Mouse (Mus musculus): ENCODE measurements at regions not wholly inside any gene's neighbourhood (a gene's known extent, or its start where the extent isn't known, plus 50 kb on each side); places are given as distances from the start of the nearest gene placed in this dataset.
A peak's percentile ranks its signal among the peaks of the same experiment; 100 is the strongest.

GRCm38 (mm10) chr10:21525555-21525954 lies 67.4 kb upstream of the 1700020N01Rik start:
- WGBS = 57% methylated on average over 2 of the region's 2 CpGs
- no peak overlapping the region for H3K27ac ChIP-seq
- no peak overlapping the region for H3K9ac ChIP-seq
- H3K4me3 ChIP-seq = no peak overlapping the region
- no peak overlapping the region for H3K4me2 ChIP-seq
- H3K4me1 ChIP-seq = no peaks in the 10 kb centered on the region
- H3K27me3 ChIP-seq = no peaks in the 10 kb centered on the region
- no peak for ATAC-seq (ENCODE audit: insufficient number of reproducible peaks, low FRiP score, low TSS enrichment, low read depth)
- no peaks in the 10 kb centered on the region for H3K36me3 ChIP-seq
- no peaks in the 10 kb centered on the region for H3K9me3 ChIP-seq

DNA sequence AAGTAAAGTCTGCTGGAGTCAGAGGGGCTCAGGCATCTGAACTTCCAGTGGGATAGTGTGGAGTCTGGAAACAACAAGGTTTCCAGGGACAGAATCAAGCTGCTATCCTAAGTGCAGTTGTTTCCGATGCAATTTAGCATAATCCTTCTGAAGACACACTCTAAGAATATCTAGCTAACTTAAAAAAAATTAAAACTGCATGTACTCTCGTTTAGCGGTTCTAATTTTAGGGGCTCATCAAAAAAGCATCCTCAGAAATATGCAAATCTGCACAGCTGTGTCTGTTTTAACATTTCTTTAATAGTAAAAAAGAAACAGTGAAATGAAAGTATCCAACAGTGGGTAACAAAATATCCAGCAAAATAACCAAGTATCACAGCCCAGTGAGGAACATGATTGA lies 64.5 kb upstream of the 1700020N01Rik start:
- no peak overlapping the region for H3K4me3 ChIP-seq
- H3K4me2 ChIP-seq = no peak overlapping the region
- 85% methylated on average over 3 of the region's 3 CpGs for WGBS
- H3K27me3 ChIP-seq = no peaks in the 10 kb centered on the region
- ATAC-seq (ENCODE audit: insufficient number of reproducible peaks, low FRiP score, low TSS enrichment, low read depth) = no peak
- H3K9ac ChIP-seq = no peak overlapping the region
- no peak overlapping the region for H3K27ac ChIP-seq
- no peaks in the 10 kb centered on the region for H3K9me3 ChIP-seq
- H3K4me1 ChIP-seq = no peaks in the 10 kb centered on the region
- H3K36me3 ChIP-seq = no peaks in the 10 kb centered on the region

DNA sequence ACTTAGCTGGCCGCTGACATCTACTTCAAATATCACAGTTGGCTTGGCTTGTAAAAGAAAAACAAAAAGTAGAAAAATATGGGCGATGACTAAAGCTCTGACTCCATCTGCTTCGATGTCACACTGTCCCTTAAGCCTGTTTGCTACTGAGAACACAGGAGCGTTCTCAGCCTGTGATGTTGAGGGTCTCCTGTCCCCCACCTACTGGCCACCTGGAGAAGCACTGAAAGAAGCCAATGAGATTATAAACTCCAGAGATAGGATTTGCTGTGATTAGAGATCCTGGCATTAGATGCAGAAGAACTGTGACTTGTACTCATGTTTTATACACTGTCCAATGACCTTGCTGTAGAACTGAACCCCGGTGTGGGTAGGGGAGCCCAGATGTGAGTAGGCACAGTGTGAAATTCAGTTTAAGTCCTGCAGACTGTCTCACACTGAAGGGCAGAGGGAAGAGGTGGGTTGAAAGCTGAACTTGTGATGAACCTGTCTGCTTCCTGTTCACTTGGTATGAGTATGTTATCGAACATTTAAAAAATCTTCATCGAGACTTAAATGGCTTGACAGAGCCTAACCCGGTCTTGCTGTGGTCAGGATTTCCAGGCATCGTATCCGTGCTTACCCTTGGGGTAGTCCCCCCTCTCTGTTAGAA lies 63.7 kb upstream of the 1700020N01Rik start:
- WGBS = 77% methylated on average over 10 of the region's 10 CpGs
- Histone ChIP-seq H3K4me1 (no peaks in the 10 kb centered on the region), H3K27ac (no peak overlapping the region), H3K4me3 (no peak overlapping the region), H3K9ac (no peak overlapping the region), H3K4me2 (no peak overlapping the region), H3K36me3 (no peaks in the 10 kb centered on the region), H3K27me3 (no peaks in the 10 kb centered on the region), H3K9me3 (no peaks in the 10 kb centered on the region)
- no peak for ATAC-seq (ENCODE audit: insufficient number of reproducible peaks, low FRiP score, low TSS enrichment, low read depth)

GRCm38 (mm10) chr10:21532142-21532541 lies 60.8 kb upstream of the 1700020N01Rik start:
- Histone ChIP-seq H3K4me1 (no peaks in the 10 kb centered on the region), H3K9ac (no peak overlapping the region), H3K36me3 (no peaks in the 10 kb centered on the region), H3K4me2 (no peak overlapping the region), H3K9me3 (no peaks in the 10 kb centered on the region), H3K4me3 (no peak overlapping the region), H3K27me3 (no peaks in the 10 kb centered on the region), H3K27ac (0 out of 2 replicates have a peak overlapping the region, but pooled peaks have one; percentile 18)
- 61% methylated on average over 1 of the region's 1 CpGs for WGBS
- ATAC-seq (ENCODE audit: insufficient number of reproducible peaks, low FRiP score, low TSS enrichment, low read depth) = no peak

- WGBS = 56% methylated on average over 5 of the region's 5 CpGs
- H3K4me3 ChIP-seq = no peak overlapping the region
- no peaks in the 10 kb centered on the region for H3K36me3 ChIP-seq
- H3K9ac ChIP-seq = no peak overlapping the region
- no peaks in the 10 kb centered on the region for H3K27me3 ChIP-seq
- no peak overlapping the region for H3K4me2 ChIP-seq
- no peak for ATAC-seq (ENCODE audit: insufficient number of reproducible peaks, low FRiP score, low TSS enrichment, low read depth)
- H3K9me3 ChIP-seq = no peaks in the 10 kb centered on the region
- H3K4me1 ChIP-seq = no peaks in the 10 kb centered on the region
- H3K27ac ChIP-seq = no peak overlapping the region
These were observed 57.3 kb upstream of the 1700020N01Rik start for GRCm38 (mm10) chr10:21535631-21536030.

- Histone ChIP-seq H3K4me1 (no peaks in the 10 kb centered on the region), H3K9me3 (no peaks in the 10 kb centered on the region), H3K27ac (no peak overlapping the region), H3K4me2 (no peak overlapping the region), H3K27me3 (no peaks in the 10 kb centered on the region), H3K4me3 (no peak overlapping the region), H3K9ac (no peak overlapping the region), H3K36me3 (no peaks in the 10 kb centered on the region)
- WGBS = 64% methylated on average over 6 of the region's 6 CpGs
- ATAC-seq (ENCODE audit: insufficient number of reproducible peaks, low FRiP score, low TSS enrichment, low read depth) = no peak
These were observed 54.5 kb upstream of the 1700020N01Rik start for GRCm38 (mm10) chr10:21538481-21538880.

Data from limb, embryonic 15.5 days (tissue).